Mouse (Mus musculus) MEL (cell line): ENCODE measurements around the gene Pdia6. TPM values are rescaled to one million over a fixed set of nuclear protein-coding genes. Genes with fewer than 3 reads are reported as not detected.

Source experiments
- DNase-seq: peaks from one replicate; pipeline ENCODE4 v3.0.0; 2011; ENCODE audit warnings: low read depth, low spot score
- H3K27ac ChIP-seq: 2 replicates; pipeline ENCODE4 v1.5.1; 2012; ENCODE audit warnings: low read depth, mild to moderate bottlenecking, control low read depth, low read length, moderate library complexity; ENCODE audit not compliant: control insufficient read depth
- H3K27me3 ChIP-seq, 2 experiments: fragments of 150-350 bp in 1 of 2; sonication (generic) in 1 of 2; 2 replicates each; pipeline ENCODE4 v1.6.1; 2012; ENCODE audit warnings: low read length in 2 of 2, mild to moderate bottlenecking in 2 of 2, improper control_type of control experiment in 1 of 2, moderate library complexity in 1 of 2; ENCODE audit not compliant: insufficient read depth in 2 of 2, control insufficient read depth in 1 of 2
- H3K36me3 ChIP-seq, 2 experiments: 2 replicates each; pipeline ENCODE4 v1.6.1; 2012 to 2014; ENCODE audit warnings: low read length in 2 of 2, improper control_type of control experiment in 1 of 2, inconsistent platforms in 1 of 2, mild to moderate bottlenecking in 1 of 2; ENCODE audit not compliant: insufficient read depth in 2 of 2, control insufficient read depth in 1 of 2
- H3K4me1 ChIP-seq, 2 experiments: fragments of 150-350 bp in 1 of 2; sonication (generic) in 1 of 2; 2 replicates each; pipeline ENCODE4 v1.6.1; 2012; ENCODE audit warnings: low read length in 2 of 2, improper control_type of control experiment in 1 of 2, mild to moderate bottlenecking in 1 of 2; ENCODE audit not compliant: insufficient read depth in 2 of 2, control insufficient read depth in 1 of 2
- H3K4me3 ChIP-seq, 2 experiments: fragments of 150-350 bp in 1 of 2; sonication (generic) in 1 of 2; 2 replicates each; pipeline ENCODE4 v1.5.1; 2012; ENCODE audit warnings: low read depth in 2 of 2, low read length in 2 of 2, mild to moderate bottlenecking in 2 of 2, moderate library complexity in 2 of 2, control low read depth in 1 of 2, improper control_type of control experiment in 1 of 2; ENCODE audit not compliant: control insufficient read depth in 1 of 2, insufficient read depth in 1 of 2
- H3K79me2 ChIP-seq: 2 replicates; pipeline ENCODE4 v1.6.1; 2012; ENCODE audit warnings: mild to moderate bottlenecking, low read length, moderate library complexity; ENCODE audit not compliant: control insufficient read depth, poor library complexity, insufficient read depth
- H3K9ac ChIP-seq: 2 replicates; pipeline ENCODE4 v1.6.1; 2012; ENCODE audit warnings: low read depth, mild to moderate bottlenecking, control low read depth, low read length, moderate library complexity; ENCODE audit not compliant: control insufficient read depth, poor library complexity, severe bottlenecking
- H3K9me3 ChIP-seq: fragments of 150-350 bp; sonication (generic); replicated peaks from 2 replicates; pipeline ENCODE4 v1.6.1; 2012; ENCODE audit warnings: mild to moderate bottlenecking, low read length, improper control_type of control experiment, moderate library complexity; ENCODE audit not compliant: insufficient read depth
- CHD1 ChIP-seq: IDR thresholded peaks from 2 replicates; pipeline ENCODE4 v1.6.1; 2012; ENCODE audit warnings: low read depth, mild to moderate bottlenecking, inconsistent platforms, low read length, improper control_type of control experiment
- CHD2 ChIP-seq: IDR thresholded peaks from 2 replicates; pipeline ENCODE4 v1.6.1; 2011; ENCODE audit warnings: low read length, improper control_type of control experiment
- CTCF ChIP-seq, 3 experiments: IDR thresholded peaks in 2 of 3; conservative IDR thresholded peaks in 1 of 3; 2 replicates each; pipeline ENCODE4 v1.5.1; 2011 to 2012; ENCODE audit warnings: low read length in 3 of 3, low read depth in 2 of 3, mild to moderate bottlenecking in 2 of 3, improper control_type of control experiment in 1 of 3, inconsistent platforms in 1 of 3, mixed read lengths in 1 of 3, moderate library complexity in 1 of 3; ENCODE audit not compliant: control insufficient read depth in 1 of 3, insufficient read depth in 1 of 3, poor library complexity in 1 of 3, severe bottlenecking in 1 of 3
- E2F4 ChIP-seq: IDR thresholded peaks from 2 replicates; pipeline ENCODE4 v1.6.1; 2011; ENCODE audit warnings: low read depth, low read length, improper control_type of control experiment, borderline replicate concordance
- ETS1 ChIP-seq: IDR thresholded peaks from 2 replicates; pipeline ENCODE4 v1.6.1; 2012; ENCODE audit warnings: low read depth, mild to moderate bottlenecking, inconsistent platforms, low read length, improper control_type of control experiment, moderate library complexity
- HCFC1 ChIP-seq: IDR thresholded peaks from 2 replicates; pipeline ENCODE4 v1.6.1; 2012; ENCODE audit warnings: low read depth, mild to moderate bottlenecking, inconsistent platforms, low read length, improper control_type of control experiment, moderate library complexity
- JUND ChIP-seq: IDR thresholded peaks from 2 replicates; pipeline ENCODE4 v1.6.1; 2011; ENCODE audit warnings: low read depth, mild to moderate bottlenecking, improper control_type of control experiment, low read length
- KAT2A ChIP-seq: conservative IDR thresholded peaks from 2 replicates; pipeline ENCODE4 v1.6.1; 2012; ENCODE audit warnings: low read depth, low read length, improper control_type of control experiment, inconsistent platforms
- MEF2A ChIP-seq: IDR thresholded peaks from 2 replicates; pipeline ENCODE4 v1.6.1; 2014; ENCODE audit warnings: low read depth, mild to moderate bottlenecking, inconsistent platforms, low read length, improper control_type of control experiment; ENCODE audit not compliant: poor library complexity, insufficient replicate concordance, severe bottlenecking; ENCODE audit errors: extremely low read depth
- MXI1 ChIP-seq: IDR thresholded peaks from 2 replicates; pipeline ENCODE4 v1.6.1; 2011; ENCODE audit warnings: mild to moderate bottlenecking, low read depth, low read length, improper control_type of control experiment
- MYC ChIP-seq: IDR thresholded peaks from 2 replicates; pipeline ENCODE4 v1.6.1; 2011; ENCODE audit warnings: low read depth, mild to moderate bottlenecking, low read length, improper control_type of control experiment, moderate library complexity
- NELFE ChIP-seq: IDR thresholded peaks from 2 replicates; pipeline ENCODE4 v1.6.1; 2011; ENCODE audit warnings: low read depth, low read length, improper control_type of control experiment
- NRF1 ChIP-seq: IDR thresholded peaks from 2 replicates; pipeline ENCODE4 v1.6.1; 2014; ENCODE audit warnings: low read depth, mild to moderate bottlenecking, inconsistent platforms, low read length, improper control_type of control experiment, moderate library complexity; ENCODE audit not compliant: poor library complexity, insufficient read depth, severe bottlenecking
- RAD21 ChIP-seq: IDR thresholded peaks from 2 replicates; pipeline ENCODE4 v1.6.1; 2011; ENCODE audit warnings: mild to moderate bottlenecking, low read depth, low read length, improper control_type of control experiment
- SIN3A ChIP-seq: IDR thresholded peaks from 2 replicates; pipeline ENCODE4 v1.6.1; 2012; ENCODE audit warnings: low read length, improper control_type of control experiment, inconsistent platforms
- TAL1 ChIP-seq: IDR thresholded peaks from 2 replicates; pipeline ENCODE4 v1.6.1; 2012; ENCODE audit warnings: mild to moderate bottlenecking, inconsistent platforms, low read length, moderate library complexity, mixed read lengths
- TBP ChIP-seq: IDR thresholded peaks from 2 replicates; pipeline ENCODE4 v1.8.0; 2011; ENCODE audit warnings: low read depth, low read length, improper control_type of control experiment
- TCF12 ChIP-seq: IDR thresholded peaks from 2 replicates; pipeline ENCODE4 v1.6.1; 2014; ENCODE audit warnings: low read depth, mild to moderate bottlenecking, inconsistent platforms, low read length, improper control_type of control experiment, moderate library complexity
- UBTF ChIP-seq: IDR thresholded peaks from 2 replicates; pipeline ENCODE4 v1.6.1; 2012; ENCODE audit warnings: low read depth, mild to moderate bottlenecking, inconsistent platforms, low read length, improper control_type of control experiment, moderate library complexity, borderline replicate concordance; ENCODE audit not compliant: insufficient read depth
- USF1 ChIP-seq: IDR thresholded peaks from 2 replicates; pipeline ENCODE4 v1.6.1; 2014; ENCODE audit warnings: low read depth, mild to moderate bottlenecking, inconsistent platforms, low read length, improper control_type of control experiment, moderate library complexity
- ZC3H11A ChIP-seq: IDR thresholded peaks from 2 replicates; pipeline ENCODE4 v1.6.1; 2012; ENCODE audit warnings: low read depth, mild to moderate bottlenecking, inconsistent platforms, low read length, improper control_type of control experiment
- ZNF384 ChIP-seq: IDR thresholded peaks from 2 replicates; pipeline ENCODE4 v1.6.1; 2012; ENCODE audit warnings: low read depth, mild to moderate bottlenecking, inconsistent platforms, low read length, improper control_type of control experiment
- polyA plus RNA-seq, 2 experiments: library from polyadenylated mRNA; stranded (reverse) in 1 of 2; unstranded in 1 of 2; fragments of >175 nt in 1 of 2; fragments of >200 nt in 1 of 2; gene quantifications; 2 replicates each; pipeline versions ENCODE4 v1.2.1 to v1.2.4; 2012; ENCODE audit warnings: low replicate concordance in 2 of 2, low read depth in 1 of 2; ENCODE audit not compliant: insufficient read length in 2 of 2, insufficient read depth in 1 of 2, missing spikeins in 1 of 2
- total RNA-seq: library from RNA; depleted of rRNA; stranded (reverse); fragments of 300-350 nt; gene quantifications from 2 replicates; pipeline ENCODE4 v1.2.3, GENCODE M21; 2012

Pdia6 gene
- total and polyA plus RNA-seq, 3 experiments = 321 to 373 TPM; not detected in 1

- no peak for DNase-seq
- Histone ChIP-seq H3K4me1 (0 out of 4 replicates have a peak, but pooled peaks cover 0 to 3% of the 10 kb centered on the region in 2 experiments), H3K36me3 (no peaks in the 10 kb centered on the region), H3K4me3 (no peak overlapping the region), H3K9me3 (no peaks in the 10 kb centered on the region), H3K79me2 (no peaks in the 10 kb centered on the region), H3K9ac (no peak overlapping the region), H3K27me3 (no peaks in the 10 kb centered on the region; a peak in 1 of 4 replicates), H3K27ac (no peak overlapping the region)
- TF ChIP-seq JUND (no peak), SIN3A (no peak), HCFC1 (no peak), TAL1 (no peak), NRF1 (no peak), NELFE (no peak), TBP (no peak), USF1 (no peak), TCF12 (no peak), CTCF (IDR thresholded peaks at IDR 0.05 in 2 of 3, conservative IDR thresholded peaks at IDR 0.05 in 1 of 3; ENCODE audit: control insufficient read depth in 1 of 3, insufficient read depth in 1 of 3, low read depth in 2 of 3, low read length in 3 of 3, poor library complexity in 1 of 3, severe bottlenecking in 1 of 3) (no peak), CHD1 (no peak), KAT2A (no peak)
These were observed 44.8 kb downstream of the Pdia6 start for GRCm38 (mm10) chr12:17310852-17311839.

DNA sequence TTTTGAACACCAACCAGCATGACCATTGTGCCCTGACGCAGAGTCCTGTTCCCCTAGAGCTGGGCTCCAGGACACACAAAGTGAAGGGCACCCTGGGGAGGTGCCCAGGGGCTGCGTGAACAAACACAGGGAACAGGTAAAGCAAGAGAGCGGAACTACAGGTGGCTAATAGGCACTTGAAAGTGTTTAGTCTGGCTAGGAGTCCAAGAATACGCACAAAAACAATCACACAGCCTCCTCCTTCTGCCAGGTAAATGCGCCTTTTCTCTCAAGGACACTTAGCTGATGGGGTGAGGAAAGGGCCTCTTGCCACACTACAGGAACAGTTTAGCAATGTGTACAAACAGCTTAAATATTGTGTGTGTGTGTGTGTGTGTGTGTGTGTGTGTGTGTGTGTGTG, 49.8 kb downstream of the Pdia6 start:
- Histone ChIP-seq H3K27me3 (peaks cover 0 to 1% of the 10 kb centered on the region in 2 experiments; a peak in 3 of 4 replicates), H3K79me2 (no peaks in the 10 kb centered on the region), H3K4me3 (no peak overlapping the region), H3K27ac (no peak overlapping the region), H3K9me3 (no peaks in the 10 kb centered on the region), H3K36me3 (no peaks in the 10 kb centered on the region), H3K9ac (no peak overlapping the region), H3K4me1 (no peaks in the 10 kb centered on the region)
- TF ChIP-seq NRF1 (no peak), HCFC1 (no peak), MYC (no peak), CTCF (IDR thresholded peaks at IDR 0.05 in 2 of 3, conservative IDR thresholded peaks at IDR 0.05 in 1 of 3; ENCODE audit: control insufficient read depth in 1 of 3, insufficient read depth in 1 of 3, low read depth in 2 of 3, low read length in 3 of 3, poor library complexity in 1 of 3, severe bottlenecking in 1 of 3) (no peak), ETS1 (no peak), MEF2A (no peak), CHD2 (no peak), E2F4 (no peak), CHD1 (no peak), ZNF384 (no peak), UBTF (no peak), ZC3H11A (no peak), MXI1 (no peak), RAD21 (no peak)
- no peak for DNase-seq
